Mouse (Mus musculus): ENCODE results near the gene Idh3b.

The Idh3b gene

GRCm38 (mm10) chr2:130283854-130284654 lies at the start of gene Idh3b:
Gene Idh3b (minus strand): TSS chr2:130284547.
- peak; percentile 92 for DNase-seq

- DNase-seq, result no peak
These were observed 45.2 kb upstream of the Idh3b start for GRCm38 (mm10) chr2:130329502-130329901.

GRCm38 (mm10) chr2:130327057-130327456 lies 42.7 kb upstream of the Idh3b start:
- DNase-seq, result no peak

- DNase-seq, result no peak
These were observed 18.7 kb upstream of the Idh3b start for GRCm38 (mm10) chr2:130303014-130303413.

GRCm38 (mm10) chr2:130297580-130297979 lies 13.2 kb upstream of the Idh3b start:
- no peak for DNase-seq

- DNase-seq, result peak; percentile 42
These were observed 11.9 kb upstream of the Idh3b start for GRCm38 (mm10) chr2:130296134-130296745.

GRCm38 (mm10) chr2:130295331-130296133 lies 11.2 kb upstream of the Idh3b start:
- DNase-seq, result peak; percentile 87

- DNase-seq, result peak; percentile 89
These were observed 10.6 kb upstream of the Idh3b start, which contains the start of gene Ebf4 for GRCm38 (mm10) chr2:130294936-130295277. Gene Ebf4 (plus strand): TSS chr2:130295169.

GRCm38 (mm10) chr2:130294218-130294935 lies 10.0 kb upstream of the Idh3b start:
- DNase-seq, result no peak

- DNase-seq, result peak; percentile 70
These were observed 9.1 kb upstream of the Idh3b start for GRCm38 (mm10) chr2:130293486-130293885.

- no peak for DNase-seq
These were observed 8.7 kb upstream of the Idh3b start for GRCm38 (mm10) chr2:130293009-130293408.

- peak; percentile 92 for DNase-seq
These were observed 7.1 kb upstream of the Idh3b start for GRCm38 (mm10) chr2:130291434-130291833.

- no peak for DNase-seq
These were observed 4.7 kb upstream of the Idh3b start for GRCm38 (mm10) chr2:130289086-130289485.

- DNase-seq, result no peak
These were observed 3.5 kb downstream of the Idh3b start for GRCm38 (mm10) chr2:130280818-130281217.

GRCm38 (mm10) chr2:130280224-130280623 lies 4.1 kb downstream of the Idh3b start:
- no peak for DNase-seq

- DNase-seq, result no peak
These were observed 4.7 kb downstream of the Idh3b start for GRCm38 (mm10) chr2:130279600-130280091.

GRCm38 (mm10) chr2:130275649-130276048 lies 8.7 kb downstream of the Idh3b start:
- peak; percentile 75 for DNase-seq

- no peak for DNase-seq
These were observed 9.5 kb downstream of the Idh3b start for GRCm38 (mm10) chr2:130274862-130275261.

- peak; percentile 99 for DNase-seq
These were observed 10.0 kb downstream of the Idh3b start, which contains the start of gene Nop56 for GRCm38 (mm10) chr2:130274149-130274861. Gene Nop56 (plus strand): TSS chr2:130274430.

GRCm38 (mm10) chr2:130273732-130274131 lies 10.6 kb downstream of the Idh3b start:
- DNase-seq, result no peak

GRCm38 (mm10) chr2:130268074-130268473 lies 16.3 kb downstream of the Idh3b start:
- DNase-seq, result no peak

- DNase-seq, result no peak
These were observed 18.8 kb downstream of the Idh3b start for GRCm38 (mm10) chr2:130265520-130265919.
